ENCODE assay signal across 19 mouse cellular contexts in genomic region chr14:101862088-101862487, GRCm38 (mm10).
DNase-seq lines count a peak whose midpoint lies in the region; ATAC-seq and TF ChIP-seq lines count a peak whose summit lies in the region.
"Had no signal": no experiment of that assay in that cellular context is flagged by ENCODE, and none has a peak within 500 bp of the region (broad histone marks: within the 10 kb centered on the region; RNA-seq: fewer than 3 reads in every experiment).

No protein-coding gene starts in this region.

- no peaks in the 10 kb centered on the region for H3K9me3 ChIP-seq in heart, postnatal 0 days (replicated peaks; ENCODE audit: control insufficient read depth, low read length)
- no peaks in the 10 kb centered on the region for H3K9me3 ChIP-seq in hindbrain, postnatal 0 days (ENCODE audit: low read length)
- H3K9me3 ChIP-seq: embryonic facial prominence, embryonic 13.5 days; forebrain, embryonic 12.5 days; hindbrain, embryonic 15.5 days had no signal

- no peak for TF ChIP-seq POLR2A in heart, adult 2 months (IDR thresholded peaks at IDR 0.05; ENCODE audit: insufficient read depth, low read depth, low read length)

- DNase-seq in heart, adult 2 months = no peak
- no peak for DNase-seq in heart, postnatal 14 days
- no peak for DNase-seq in heart, postnatal 0 days (ENCODE audit: low spot score)
- DNase-seq in heart, postnatal 4 days = no peak
- DNase-seq in hindbrain, postnatal 0 days (ENCODE audit: low spot score) = no peak
- DNase-seq: adrenal gland, adult 2 months; adrenal gland, postnatal 36 days; cerebellum, adult 11-12 months; cerebellum, adult 9-10 months; cerebellum, postnatal 25 days; gastrocnemius, postnatal 25 days had no signal

- no peak for ATAC-seq in heart, postnatal 0 days (ENCODE audit: insufficient read depth, low read depth)
- peak; percentile 60 for ATAC-seq in megakaryocyte progenitor cell, adult 5-6 weeks (replicated peaks; ENCODE audit: poor library complexity)
- ATAC-seq in hindbrain, postnatal 0 days = no peak
- ATAC-seq: forebrain, embryonic 16.5 days; inflammation-experienced regulatory T-cells, adult 6 months; intestine, postnatal 0 days had no signal

- peak overlapping the region; percentile 0 for H3K27ac ChIP-seq in heart, adult 2 months
- peak overlapping the region; percentile 58 for H3K27ac ChIP-seq in heart, postnatal 0 days (ENCODE audit: low read depth)
- peak overlapping the region; percentile 49 for H3K27ac ChIP-seq in brown adipose tissue, adult 24 weeks (replicated peaks; ENCODE audit: low read depth, low read length)
- H3K27ac ChIP-seq in hindbrain, postnatal 0 days = no peak overlapping the region
- H3K27ac ChIP-seq: embryonic facial prominence, embryonic 13.5 days; forebrain, embryonic 12.5 days; hindbrain, embryonic 15.5 days had no signal

- 24% methylated on average over 3 of the region's 3 CpGs for WGBS in heart, adult 2 months
- 57% methylated on average over 3 of the region's 3 CpGs for WGBS in heart, postnatal 0 days
- 63% methylated on average over 3 of the region's 3 CpGs for WGBS in hindbrain, postnatal 0 days

- H3K4me1 ChIP-seq in heart, adult 2 months (ENCODE audit: control insufficient read depth, insufficient read depth, low read length) = peaks cover 14% of the 10 kb centered on the region
- peaks cover 36% of the 10 kb centered on the region for H3K4me1 ChIP-seq in heart, postnatal 0 days (ENCODE audit: control insufficient read depth, insufficient read depth)
- peaks cover 7% of the 10 kb centered on the region for H3K4me1 ChIP-seq in brown adipose tissue, adult 24 weeks (ENCODE audit: control insufficient read depth, insufficient read depth, insufficient read length, low read length)
- H3K4me1 ChIP-seq in hindbrain, postnatal 0 days (ENCODE audit: insufficient read depth, low read length) = no peaks in the 10 kb centered on the region
- H3K4me1 ChIP-seq: embryonic facial prominence, embryonic 13.5 days; forebrain, embryonic 12.5 days; hindbrain, embryonic 15.5 days had no signal

- TF ChIP-seq EP300 in heart, adult 2 months (IDR thresholded peaks at IDR 0.05; ENCODE audit: insufficient read depth, low read depth, low read length) = no peak
- no peak for TF ChIP-seq EP300 in heart, postnatal 0 days (IDR thresholded peaks at IDR 0.05; ENCODE audit: low read depth)

- no peak overlapping the region for H3K4me3 ChIP-seq in heart, adult 2 months
- H3K4me3 ChIP-seq in heart, postnatal 0 days (ENCODE audit: low read depth, low read length) = no peak overlapping the region
- no peak overlapping the region for H3K4me3 ChIP-seq in brown adipose tissue, adult 24 weeks (ENCODE audit: insufficient read depth, low read depth, low read length)
- no peak overlapping the region for H3K4me3 ChIP-seq in hindbrain, postnatal 0 days (ENCODE audit: low read length)
- H3K4me3 ChIP-seq: embryonic facial prominence, embryonic 13.5 days; forebrain, embryonic 12.5 days; hindbrain, embryonic 15.5 days had no signal

- TF ChIP-seq CTCF in heart, adult 2 months (IDR thresholded peaks at IDR 0.05) = no peak
- TF ChIP-seq CTCF in heart, postnatal 0 days (IDR thresholded peaks at IDR 0.05; ENCODE audit: low read depth) = no peak
- TF ChIP-seq CTCF in hindbrain, postnatal 0 days (IDR thresholded peaks at IDR 0.05; ENCODE audit: low read depth) = no peak

- H3K36me3 ChIP-seq in heart, adult 2 months (ENCODE audit: control insufficient read depth, insufficient read depth, low read length) = peaks cover 40% of the 10 kb centered on the region
- no peaks in the 10 kb centered on the region for H3K36me3 ChIP-seq in heart, postnatal 0 days (replicated peaks; ENCODE audit: control insufficient read depth, insufficient read depth, low read length)
- no peaks in the 10 kb centered on the region for H3K36me3 ChIP-seq in hindbrain, postnatal 0 days (ENCODE audit: insufficient read depth, low read length)
- H3K36me3 ChIP-seq: embryonic facial prominence, embryonic 13.5 days; forebrain, embryonic 12.5 days; hindbrain, embryonic 15.5 days had no signal

- H3K4me2 ChIP-seq in heart, postnatal 0 days (ENCODE audit: low read depth, low read length) = no peak overlapping the region
- H3K4me2 ChIP-seq in hindbrain, postnatal 0 days (ENCODE audit: low read depth, low read length) = no peak overlapping the region
- H3K4me2 ChIP-seq: embryonic facial prominence, embryonic 13.5 days; forebrain, embryonic 12.5 days; hindbrain, embryonic 15.5 days had no signal

- peaks cover 5% of the 10 kb centered on the region for H3K79me2 ChIP-seq in heart, adult 2 months (replicated peaks; ENCODE audit: control insufficient read depth, insufficient read depth, low read length)

- H3K9ac ChIP-seq in heart, adult 2 months (ENCODE audit: low read depth, low read length) = no peak overlapping the region
- H3K9ac ChIP-seq in heart, postnatal 0 days (replicated peaks; ENCODE audit: low read depth, low read length) = no peak overlapping the region
- H3K9ac ChIP-seq in hindbrain, postnatal 0 days (replicated peaks; ENCODE audit: low read length) = no peak overlapping the region
- H3K9ac ChIP-seq: embryonic facial prominence, embryonic 13.5 days; forebrain, embryonic 12.5 days; hindbrain, embryonic 15.5 days had no signal

- intact Hi-C loops in heart, adult 2 months (cut with DNase I) = loop anchor here (1.0 kb wide), 1 partner anchor 12 kb away; no protein-coding TSS in a partner anchor
- intact Hi-C loops in heart, postnatal 14 days (cut with DNase I) = no loop called here

- H3K27me3 ChIP-seq in heart, adult 2 months (ENCODE audit: control insufficient read depth, insufficient read depth, low read length) = no peaks in the 10 kb centered on the region
- no peaks in the 10 kb centered on the region for H3K27me3 ChIP-seq in heart, postnatal 0 days (ENCODE audit: control insufficient read depth, insufficient read depth, low read length)
- no peaks in the 10 kb centered on the region for H3K27me3 ChIP-seq in hindbrain, postnatal 0 days (ENCODE audit: insufficient read depth, low read length)
- H3K27me3 ChIP-seq: embryonic facial prominence, embryonic 13.5 days; forebrain, embryonic 12.5 days; hindbrain, embryonic 15.5 days had no signal
